Mouse (Mus musculus) ES-E14 (cell line): ENCODE measurements around the gene Olfr521. TPM values are rescaled to one million over a fixed set of nuclear protein-coding genes. Genes with fewer than 3 reads are reported as not detected.

ENCODE experiments used
- DNase-seq: peaks from one replicate; pipeline ENCODE4 v3.0.0-alpha.2; 2013; ENCODE audit warnings: low read depth, low spot score
- H3K27ac ChIP-seq: 2 replicates; pipeline ENCODE4 v1.5.1; 2012; ENCODE audit warnings: low read depth, mild to moderate bottlenecking, low read length, moderate library complexity, mixed read lengths; ENCODE audit not compliant: poor library complexity, insufficient read depth, severe bottlenecking
- H3K36me3 ChIP-seq: 2 replicates; pipeline ENCODE4 v1.6.1; 2012; ENCODE audit warnings: mild to moderate bottlenecking, low read length, moderate library complexity, mixed read lengths; ENCODE audit not compliant: control insufficient read depth, poor library complexity, insufficient read depth, severe bottlenecking
- H3K4me1 ChIP-seq, 2 experiments: fragments of 150-350 bp in 1 of 2; sonication (generic) in 1 of 2; 2 replicates each; pipeline ENCODE4 v1.6.1; 2012; ENCODE audit warnings: low read length in 2 of 2, mild to moderate bottlenecking in 1 of 2, mixed read lengths in 1 of 2; ENCODE audit not compliant: control insufficient read depth in 2 of 2, insufficient read depth in 2 of 2, poor library complexity in 1 of 2
- H3K4me3 ChIP-seq, 2 experiments: fragments of 150-350 bp in 1 of 2; sonication (generic) in 1 of 2; 2 replicates each; pipeline ENCODE4 v1.5.1; 2012; ENCODE audit warnings: low read length in 2 of 2, low read depth in 1 of 2, mild to moderate bottlenecking in 1 of 2, mixed read lengths in 1 of 2; ENCODE audit not compliant: insufficient read depth in 1 of 2, poor library complexity in 1 of 2, severe bottlenecking in 1 of 2
- H3K9ac ChIP-seq: 2 replicates; pipeline ENCODE4 v1.6.1; 2012; ENCODE audit warnings: low read depth, mild to moderate bottlenecking, low read length, mixed read lengths; ENCODE audit not compliant: poor library complexity, insufficient read depth, severe bottlenecking
- H3K9me3 ChIP-seq: fragments of 150-350 bp; sonication (generic); 2 replicates; pipeline ENCODE4 v1.6.1; 2012; ENCODE audit warnings: low read depth, mild to moderate bottlenecking, low read length; ENCODE audit not compliant: control insufficient read depth, insufficient read depth
- CHD2 ChIP-seq: IDR thresholded peaks from 2 replicates; pipeline ENCODE4 v1.6.1; 2014; ENCODE audit warnings: mild to moderate bottlenecking, low read depth, low read length, inconsistent platforms
- HCFC1 ChIP-seq: IDR thresholded peaks from 2 replicates; pipeline ENCODE4 v1.6.1; 2012; ENCODE audit warnings: low read length, inconsistent platforms, borderline replicate concordance; ENCODE audit not compliant: insufficient read depth
- MAFK ChIP-seq: IDR thresholded peaks from 2 replicates; pipeline ENCODE4 v1.6.1; 2014; ENCODE audit warnings: mild to moderate bottlenecking, low read depth, low read length, inconsistent platforms; ENCODE audit not compliant: insufficient read depth
- ZC3H11A ChIP-seq: IDR thresholded peaks from 2 replicates; pipeline ENCODE4 v1.6.1; 2012; ENCODE audit warnings: low read depth, mild to moderate bottlenecking, inconsistent platforms, low read length, borderline replicate concordance
- ZNF384 ChIP-seq: IDR thresholded peaks from 2 replicates; pipeline ENCODE4 v1.6.1; 2012; ENCODE audit warnings: low read depth, low read length, inconsistent platforms
- in situ Hi-C, 2 experiments: fragments of 600-800 bp; cut with MboI; formaldehyde crosslinking; loops; one replicate each; pipeline ENCODE4 v1.15.1; 2025; ENCODE audit warnings: low sequenced_read_pairs in 2 of 2, inconsistent platforms in 1 of 2; ENCODE audit not compliant: unreplicated experiment in 2 of 2
- total RNA-seq: library from RNA; depleted of rRNA; stranded (reverse); fragments of 300-350 nt; gene quantifications from 2 replicates; pipeline ENCODE4 v1.2.3, GENCODE M21; 2012

Gene Olfr521
- total RNA-seq, 1 experiment = not detected

- H3K9ac ChIP-seq = no peak overlapping the region
- no peak for TF ChIP-seq CHD2
- no peak for TF ChIP-seq MAFK
- no peak for TF ChIP-seq HCFC1
- TF ChIP-seq ZNF384 = no peak
- TF ChIP-seq ZC3H11A = no peak
- no peak overlapping the region for H3K27ac ChIP-seq
- H3K36me3 ChIP-seq = no peaks in the 10 kb centered on the region
- DNase-seq = no peak
- H3K9me3 ChIP-seq = no peaks in the 10 kb centered on the region
- no peaks in the 10 kb centered on the region for H3K4me1 ChIP-seq
- no peak overlapping the region for H3K4me3 ChIP-seq
- in situ Hi-C loops = loop anchor here (10.0 kb wide), 2 partner anchors 161 to 181 kb away; no protein-coding TSS in a partner anchor
Observed at GRCm38 (mm10) chr7:99795192-99795981, 32.1 kb downstream of the Olfr521 start.

- DNase-seq = no peak
- Histone ChIP-seq H3K9ac (no peak overlapping the region), H3K4me1 (no peaks in the 10 kb centered on the region), H3K27ac (no peak overlapping the region), H3K9me3 (no peaks in the 10 kb centered on the region), H3K4me3 (no peak overlapping the region), H3K36me3 (no peaks in the 10 kb centered on the region)
- in situ Hi-C loops = loop anchor here (10.0 kb wide), 2 partner anchors 162 to 182 kb away; no protein-coding TSS in a partner anchor
- TF ChIP-seq ZNF384 (no peak), MAFK (no peak), ZC3H11A (no peak), HCFC1 (no peak), CHD2 (no peak)
Observed at GRCm38 (mm10) chr7:99796471-99796870, 33.2 kb downstream of the Olfr521 start.

GRCm38 (mm10) chr7:99797261-99797660 lies 34.0 kb downstream of the Olfr521 start:
- Histone ChIP-seq H3K36me3 (no peaks in the 10 kb centered on the region), H3K9me3 (no peaks in the 10 kb centered on the region), H3K27ac (no peak overlapping the region), H3K4me3 (no peak overlapping the region), H3K9ac (no peak overlapping the region), H3K4me1 (no peaks in the 10 kb centered on the region)
- in situ Hi-C loops = loop anchor here (10.0 kb wide), 2 partner anchors 162 to 182 kb away; no protein-coding TSS in a partner anchor
- DNase-seq = no peak
- TF ChIP-seq HCFC1 (no peak), ZNF384 (no peak), ZC3H11A (no peak), MAFK (no peak), CHD2 (no peak)

GRCm38 (mm10) chr7:99797911-99798647 lies 34.8 kb downstream of the Olfr521 start:
- DNase-seq = peak; percentile 68
- in situ Hi-C loops = loop anchor here (10.0 kb wide), 2 partner anchors 163 to 183 kb away; no protein-coding TSS in a partner anchor
- Histone ChIP-seq H3K4me3 (no peak overlapping the region), H3K27ac (no peak overlapping the region), H3K9ac (no peak overlapping the region), H3K36me3 (no peaks in the 10 kb centered on the region), H3K9me3 (no peaks in the 10 kb centered on the region), H3K4me1 (no peaks in the 10 kb centered on the region)
- no peak for TF ChIP-seq CHD2
- TF ChIP-seq ZC3H11A = peak; percentile 90
